Mouse (Mus musculus): ENCODE data around the gene Tbxas1. TPM values are rescaled to one million over a fixed set of nuclear protein-coding genes. Genes with fewer than 3 reads are reported as not detected.

The Tbxas1 gene
- total RNA-seq, 4 experiments from 2014 or later, result 3.1 to 8.2 (median 5.0) TPM

GRCm38 (mm10) chr6:38986641-38987040 lies 111.4 kb downstream of the Tbxas1 start:
- no peak for DNase-seq (ENCODE audit: low spot score in 2 of 2)

DNA sequence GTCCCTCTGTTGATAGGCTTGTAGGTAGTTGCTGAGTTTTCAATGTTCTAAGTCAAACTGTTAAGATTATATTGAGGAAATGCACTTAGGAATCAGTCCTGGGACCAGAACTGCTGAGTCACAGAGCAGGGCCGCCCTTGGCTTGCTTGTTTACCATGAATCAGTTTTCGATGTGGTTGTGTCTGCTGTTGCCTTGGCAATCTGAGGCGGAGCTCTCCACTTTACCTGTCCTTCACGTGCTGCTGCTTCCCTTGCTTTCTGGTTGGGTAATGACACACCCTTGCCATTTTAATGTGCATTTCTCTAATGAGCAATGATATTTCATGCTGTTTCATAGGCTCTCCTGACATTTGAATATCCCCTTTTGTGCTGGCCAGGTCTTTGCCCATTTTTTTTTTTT lies 116.8 kb downstream of the Tbxas1 start:
- DNase-seq (ENCODE audit: low spot score in 2 of 2), result no peak

GRCm38 (mm10) chr6:38995774-38996173 lies 120.6 kb downstream of the Tbxas1 start:
- DNase-seq (ENCODE audit: low spot score in 2 of 2), result no peak

GRCm38 (mm10) chr6:38997838-38998237 lies 122.6 kb downstream of the Tbxas1 start:
- DNase-seq (ENCODE audit: low spot score in 2 of 2), result no peak

- no peak for DNase-seq (ENCODE audit: low spot score in 2 of 2)
These were observed 127.9 kb downstream of the Tbxas1 start for GRCm38 (mm10) chr6:39003126-39003525.

GRCm38 (mm10) chr6:39004003-39004473 lies 128.8 kb downstream of the Tbxas1 start:
- no peak for DNase-seq (ENCODE audit: low spot score in 2 of 2)

DNA sequence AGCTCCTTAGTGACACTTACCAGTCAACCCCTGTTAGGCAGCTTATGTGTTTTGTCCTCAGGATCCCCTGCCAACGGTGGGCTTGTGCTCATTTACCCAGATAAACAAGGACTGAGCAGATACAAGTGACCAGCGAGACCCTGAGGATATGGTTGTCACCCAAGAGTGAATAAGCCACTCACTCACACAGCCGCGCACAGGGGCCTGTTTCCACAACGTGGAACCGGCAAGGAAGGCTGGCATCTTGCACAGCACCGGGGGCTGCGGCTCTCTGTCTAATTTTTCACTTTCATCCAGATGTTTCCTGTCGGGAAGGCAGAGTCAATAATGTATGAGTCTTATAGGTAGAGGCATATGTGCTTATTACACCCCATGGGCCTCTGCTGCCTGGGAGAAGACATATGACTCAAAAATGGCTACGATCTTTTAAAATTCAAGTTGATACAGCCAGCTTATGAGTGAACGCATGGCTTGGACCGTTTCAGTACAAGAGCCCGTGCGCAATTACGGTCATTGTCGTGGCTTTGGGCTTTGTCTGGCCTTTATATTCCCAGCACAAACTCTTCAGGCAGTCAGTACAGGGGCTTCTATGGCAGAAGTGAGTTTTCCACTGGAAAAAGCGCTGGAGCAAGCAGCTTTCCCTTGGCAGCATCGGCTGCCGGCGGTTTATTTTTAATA lies 130.2 kb downstream of the Tbxas1 start:
- no peak for DNase-seq (ENCODE audit: low spot score in 2 of 2)

GRCm38 (mm10) chr6:39005945-39006572 lies 130.9 kb downstream of the Tbxas1 start:
- DNase-seq (ENCODE audit: low spot score in 2 of 2), result peak in 1 of 2 experiments; percentile 37

- no peak for DNase-seq (ENCODE audit: low spot score in 2 of 2)
These were observed 132.0 kb downstream of the Tbxas1 start for GRCm38 (mm10) chr6:39007223-39007622.

GRCm38 (mm10) chr6:39008116-39008515 lies 132.9 kb downstream of the Tbxas1 start:
- DNase-seq (ENCODE audit: low spot score in 2 of 2), result no peak

DNA sequence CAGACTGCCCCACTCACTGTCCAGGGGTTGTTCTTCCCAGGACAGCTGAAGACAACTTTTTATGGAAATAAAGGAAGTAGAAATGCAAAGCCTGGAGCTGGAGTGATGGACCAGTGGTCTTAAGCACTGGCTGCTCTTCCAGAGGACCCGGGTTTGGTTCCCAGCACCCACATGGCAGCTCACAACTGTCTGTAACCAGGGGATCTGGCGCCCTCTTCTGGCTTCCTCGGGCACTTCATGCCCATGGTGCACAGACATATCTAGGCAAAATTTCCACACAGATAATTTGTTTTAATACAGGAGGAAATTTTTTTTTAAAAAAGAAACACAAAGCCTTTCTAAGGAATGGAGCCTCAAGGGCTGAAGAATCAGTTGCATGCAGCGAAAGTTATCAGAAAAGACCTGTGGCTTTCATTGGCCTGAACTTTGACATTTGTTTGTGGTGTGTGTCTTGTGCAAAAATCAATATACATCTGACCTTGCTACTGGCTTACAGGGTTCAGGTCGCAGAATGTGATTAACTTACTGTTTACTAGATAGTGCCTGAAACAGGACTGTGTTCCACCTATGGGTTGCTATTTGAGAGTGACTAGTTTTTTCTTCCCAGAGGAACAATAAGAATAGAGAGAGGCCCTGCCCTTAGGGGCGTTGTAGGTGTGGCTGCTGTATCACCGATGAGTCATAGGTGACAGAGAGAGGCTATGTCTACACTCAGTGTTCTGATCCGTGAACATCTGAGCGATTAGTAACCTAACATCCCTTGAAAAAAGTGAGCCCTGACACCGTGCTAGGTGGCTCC lies 138.0 kb downstream of the Tbxas1 start:
- DNase-seq (ENCODE audit: low spot score in 2 of 2), result no peak

DNA sequence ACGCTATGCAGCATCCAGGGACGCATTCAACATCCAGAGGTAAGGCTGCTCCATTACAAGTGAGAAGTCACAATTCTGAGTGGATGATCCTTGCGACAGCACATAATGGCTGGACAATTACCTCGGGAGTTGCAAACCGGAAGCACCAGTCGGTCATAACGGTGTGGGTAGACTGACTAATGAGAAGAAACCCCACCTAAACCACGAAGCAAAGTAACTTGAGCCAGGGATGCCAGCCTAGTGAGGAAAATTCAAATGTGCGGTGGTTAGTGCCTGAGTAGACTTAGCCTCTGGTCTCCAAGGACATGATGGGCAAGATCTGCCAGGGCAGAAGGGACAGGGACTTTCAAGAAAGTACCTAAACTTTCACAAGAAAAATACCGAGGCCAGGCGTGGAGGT lies 142.7 kb downstream of the Tbxas1 start:
- no peak for DNase-seq (ENCODE audit: low spot score in 2 of 2)

DNA sequence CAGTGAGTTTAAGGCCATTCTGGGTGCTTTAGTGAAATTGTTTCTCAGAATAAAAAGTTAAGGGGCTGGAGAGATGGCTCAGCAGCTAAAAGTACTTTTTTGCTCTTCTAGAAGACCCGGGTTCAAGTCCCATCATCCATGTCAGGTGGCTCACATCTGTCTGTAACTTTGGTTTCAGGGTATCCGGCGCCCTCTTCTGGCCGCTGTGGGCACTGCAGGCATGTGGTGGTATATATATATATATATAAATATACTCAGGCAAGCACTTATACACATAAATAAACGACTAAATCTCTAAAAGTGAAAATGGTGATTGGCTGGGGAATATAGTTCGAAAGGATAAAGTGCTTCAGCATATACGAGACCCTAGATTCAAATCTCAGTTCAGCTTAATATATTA lies 143.6 kb downstream of the Tbxas1 start:
- no peak for DNase-seq (ENCODE audit: low spot score in 2 of 2)

DNA sequence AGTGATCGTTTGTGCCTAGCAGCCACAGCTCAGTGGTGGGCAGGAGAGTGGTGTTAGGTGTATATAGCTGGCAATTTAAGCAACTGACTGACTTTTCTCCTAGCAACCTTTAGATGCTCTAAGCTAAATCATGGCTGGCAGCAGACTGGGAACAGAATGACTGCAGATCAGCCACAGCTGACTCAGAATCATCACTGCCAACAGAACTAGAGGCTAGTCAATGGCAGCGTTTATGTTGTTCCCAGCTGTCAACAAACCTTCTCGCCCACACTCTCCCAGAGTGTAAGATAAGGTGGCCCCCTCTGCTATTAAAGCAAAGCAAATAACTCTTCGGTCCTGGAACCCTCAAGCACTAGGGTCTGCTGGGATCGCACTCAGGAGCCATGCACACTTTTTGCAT lies 144.0 kb downstream of the Tbxas1 start:
- no peak for DNase-seq (ENCODE audit: low spot score in 2 of 2)

DNA sequence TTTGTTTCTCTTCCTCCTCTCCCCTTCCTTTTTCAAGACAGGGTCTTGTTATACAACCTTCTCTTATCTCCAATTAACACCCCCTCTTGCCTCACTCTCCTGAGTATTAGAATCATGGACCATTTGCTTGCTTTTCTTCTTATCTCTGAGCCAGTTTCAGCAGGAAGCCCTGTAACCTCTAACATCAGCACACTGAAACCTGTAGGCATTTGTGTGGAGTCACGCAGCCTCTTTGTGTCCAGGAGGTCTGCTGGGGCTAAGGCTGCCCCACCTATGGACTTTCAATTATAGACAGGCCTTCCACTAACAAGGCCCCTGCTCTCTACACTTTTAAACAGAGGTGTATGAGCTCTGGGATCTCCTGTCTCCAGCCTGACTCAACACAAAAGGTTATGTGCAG lies 146.7 kb downstream of the Tbxas1 start:
- no peak for DNase-seq (ENCODE audit: low spot score in 2 of 2)

GRCm38 (mm10) chr6:39022461-39023181 lies 147.4 kb downstream of the Tbxas1 start:
- DNase-seq (ENCODE audit: low spot score in 2 of 2), result no peak

- DNase-seq (ENCODE audit: low spot score in 2 of 2), result no peak
These were observed 149.4 kb downstream of the Tbxas1 start for GRCm38 (mm10) chr6:39024631-39025030.

GRCm38 (mm10) chr6:39025038-39025437 lies 149.8 kb downstream of the Tbxas1 start:
- no peak for DNase-seq (ENCODE audit: low spot score in 2 of 2)

DNA sequence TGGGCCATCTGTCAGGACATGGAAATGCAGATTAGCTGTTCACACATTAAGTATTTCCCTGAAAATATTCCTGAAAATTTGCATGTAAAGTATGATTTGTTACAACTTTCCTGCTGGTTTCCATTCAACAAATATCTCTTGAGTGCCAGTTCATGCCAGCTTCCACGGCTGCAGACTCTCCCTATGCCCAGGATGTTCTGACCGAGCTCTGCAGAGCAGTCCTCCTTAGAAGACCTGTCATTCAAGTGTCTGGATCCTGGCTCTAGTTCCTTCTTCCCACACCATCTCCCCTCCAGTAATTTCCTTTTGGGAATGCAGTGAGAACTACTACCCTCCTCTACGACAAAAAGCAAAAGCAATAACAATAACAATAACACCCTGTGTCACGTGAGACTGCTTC lies 155.5 kb downstream of the Tbxas1 start:
- no peak for DNase-seq (ENCODE audit: low spot score in 2 of 2)

- no peak for DNase-seq (ENCODE audit: low spot score in 2 of 2)
These were observed 158.5 kb downstream of the Tbxas1 start for GRCm38 (mm10) chr6:39033676-39034075.

GRCm38 (mm10) chr6:39035039-39035438 lies 159.8 kb downstream of the Tbxas1 start:
- DNase-seq (ENCODE audit: low spot score in 2 of 2), result no peak

- no peak for DNase-seq (ENCODE audit: low spot score in 2 of 2)
These were observed 161.0 kb downstream of the Tbxas1 start for GRCm38 (mm10) chr6:39036204-39036603.

Data from left cerebral cortex, adult 8-10 months (tissue).